Mouse (Mus musculus) urinary bladder, postnatal 4 days (tissue): ENCODE measurements at regions not wholly inside any gene's neighbourhood (a gene's known extent, or its start where the extent isn't known, plus 50 kb on each side); places are given as distances from the start of the nearest gene placed in this dataset.

Source experiments
- DNase-seq, 2 experiments: peaks; one replicate each; pipeline ENCODE4 v3.0.0; 2021 to 2022; ENCODE audit warnings: low spot score in 2 of 2

DNA sequence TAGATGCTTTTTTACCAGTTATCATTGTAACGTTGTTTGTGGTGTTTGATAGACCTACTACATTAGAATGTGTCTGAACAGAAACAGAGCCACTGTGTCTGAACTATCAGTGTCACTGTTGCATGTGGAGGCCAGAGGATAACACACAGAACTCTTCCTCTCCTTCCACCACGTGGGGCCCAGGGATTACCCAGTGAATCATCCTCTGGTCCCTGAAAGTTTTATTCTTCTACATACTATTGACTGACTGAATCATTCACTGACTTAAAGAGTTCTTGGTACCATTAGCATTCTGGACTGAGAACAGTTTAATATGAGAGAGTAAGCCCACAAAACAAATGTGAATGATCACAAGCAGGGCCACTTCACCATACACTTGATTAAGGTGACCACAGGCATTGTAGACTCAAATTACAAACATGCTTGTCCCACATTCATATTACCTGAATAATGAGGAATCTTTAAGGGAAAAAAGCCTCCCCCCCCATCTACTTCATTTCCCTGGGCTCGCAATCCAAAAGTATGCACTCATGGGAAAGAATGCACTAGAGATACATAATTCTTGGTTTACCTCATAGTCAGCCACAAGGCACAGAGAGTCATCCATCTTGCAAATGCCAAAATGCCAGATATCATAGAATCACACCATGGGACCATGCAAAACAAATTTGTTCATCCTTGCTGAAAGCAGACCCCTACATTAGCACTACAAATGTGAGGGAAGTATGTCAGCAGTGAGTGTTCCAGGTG, 68.1 kb upstream of the Tnfsf11 start:
- DNase-seq = no peak

DNA sequence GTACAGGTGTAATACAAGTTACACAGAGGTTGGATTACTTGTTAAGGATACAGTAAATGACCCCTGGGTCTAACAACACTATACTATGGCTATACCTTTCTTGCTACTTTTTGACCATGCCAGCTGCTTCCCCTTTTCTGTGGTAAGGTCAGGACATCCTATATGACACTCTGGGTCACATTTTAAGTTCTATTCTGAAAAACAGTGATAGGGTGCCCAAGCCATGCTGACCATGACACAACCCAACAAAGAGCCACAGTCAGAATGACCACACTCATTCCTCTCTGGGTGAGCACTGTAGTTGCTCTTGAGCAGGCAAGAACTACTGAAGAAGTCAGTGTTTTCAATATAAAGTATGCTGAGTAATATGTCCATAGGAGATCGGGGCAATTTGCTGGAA, 64.3 kb upstream of the Tnfsf11 start:
- DNase-seq = no peak

DNA sequence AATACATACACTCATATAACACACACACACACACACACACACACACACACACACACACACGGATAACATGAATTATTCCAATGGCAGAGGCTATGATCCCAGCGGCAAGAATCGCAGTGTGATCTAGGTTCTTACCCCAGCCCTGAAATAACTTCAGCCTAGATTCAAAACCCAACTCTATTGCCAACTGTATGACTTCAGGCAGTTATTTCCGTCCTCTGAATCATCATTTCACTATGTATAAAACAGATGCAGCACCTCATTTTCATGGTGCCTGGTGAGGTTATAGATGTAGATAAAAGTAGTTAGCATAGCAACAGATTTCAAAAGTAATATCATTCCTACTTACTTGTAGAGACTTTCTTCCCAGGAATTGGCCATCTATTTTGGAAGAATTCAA, 61.0 kb upstream of the Tnfsf11 start:
- DNase-seq = no peak

DNA sequence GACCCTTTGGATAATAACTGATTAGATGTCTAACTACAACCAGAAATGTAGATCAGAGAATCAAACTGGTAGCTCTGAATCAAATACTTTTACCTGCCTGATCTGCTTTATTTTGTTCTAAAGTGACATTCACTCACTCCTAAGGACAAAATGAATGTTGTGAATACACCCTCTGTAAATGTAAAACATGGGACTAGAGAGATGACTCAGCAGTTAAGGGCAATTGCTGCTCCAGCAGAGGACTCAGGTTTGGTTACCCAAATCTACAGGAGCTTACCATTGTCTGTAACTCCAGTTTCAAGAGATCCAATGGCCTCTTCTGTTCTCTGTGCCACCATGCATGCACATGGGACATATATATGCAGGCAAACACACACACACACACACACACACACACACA, 57.0 kb upstream of the Tnfsf11 start:
- no peak for DNase-seq

DNA sequence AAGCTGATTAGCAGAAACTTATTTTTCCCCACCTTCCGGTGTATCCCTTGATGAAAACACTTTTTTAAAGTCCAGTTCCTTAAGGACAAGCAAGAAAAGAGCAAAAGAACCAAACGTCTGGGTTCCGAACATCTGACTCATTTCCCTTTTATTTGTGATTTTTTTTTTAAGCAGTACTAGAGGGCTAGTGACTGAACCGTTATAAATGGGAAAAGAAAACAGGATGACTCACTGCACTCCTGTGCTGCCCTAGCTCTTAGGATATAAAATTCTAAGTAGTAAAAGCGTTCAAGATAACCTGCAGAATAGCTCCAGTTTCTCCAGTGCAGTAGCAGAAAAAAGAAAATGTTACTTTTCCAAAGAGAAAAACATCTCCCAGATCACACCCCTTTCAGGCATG, 55.3 kb upstream of the Tnfsf11 start:
- no peak for DNase-seq
